Mouse (Mus musculus) cerebellum, adult 9-10 months (tissue): ENCODE data around the gene Fyb2.
A peak's percentile ranks its signal among the peaks of the same experiment; 100 is the strongest.

ENCODE experiments used
- DNase-seq: peaks from one replicate; pipeline ENCODE4 v3.0.0; 2022

Gene Fyb2

GRCm38 (mm10) chr4:104913291-104914129, at the start of gene Fyb2:
Gene Fyb2 (plus strand): TSS chr4:104913456.
- DNase-seq = no peak

- no peak for DNase-seq
Observed at GRCm38 (mm10) chr4:104864397-104864796, 48.9 kb upstream of the Fyb2 start.

GRCm38 (mm10) chr4:104869581-104869980, 43.7 kb upstream of the Fyb2 start:
- no peak for DNase-seq

DNA sequence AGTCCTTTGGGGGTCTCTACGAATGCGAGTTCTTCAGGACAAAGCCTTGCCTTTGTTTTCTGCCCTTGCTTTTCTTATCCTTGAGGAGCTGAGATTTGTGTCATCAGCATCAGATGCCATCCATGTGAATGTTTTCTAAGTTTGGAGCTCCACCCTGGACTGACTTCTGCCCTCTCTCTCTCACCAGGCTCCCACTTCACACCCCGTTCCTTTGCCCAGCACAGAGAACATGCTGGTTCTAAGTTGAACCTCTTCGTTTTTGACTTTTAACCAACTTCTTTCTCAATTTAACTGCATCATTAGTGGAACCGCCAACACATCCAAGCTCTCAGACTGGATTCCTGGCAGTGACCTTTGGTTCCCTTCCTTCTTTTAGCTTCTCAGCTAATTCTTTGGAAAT, 43.1 kb upstream of the Fyb2 start:
- DNase-seq = no peak

DNA sequence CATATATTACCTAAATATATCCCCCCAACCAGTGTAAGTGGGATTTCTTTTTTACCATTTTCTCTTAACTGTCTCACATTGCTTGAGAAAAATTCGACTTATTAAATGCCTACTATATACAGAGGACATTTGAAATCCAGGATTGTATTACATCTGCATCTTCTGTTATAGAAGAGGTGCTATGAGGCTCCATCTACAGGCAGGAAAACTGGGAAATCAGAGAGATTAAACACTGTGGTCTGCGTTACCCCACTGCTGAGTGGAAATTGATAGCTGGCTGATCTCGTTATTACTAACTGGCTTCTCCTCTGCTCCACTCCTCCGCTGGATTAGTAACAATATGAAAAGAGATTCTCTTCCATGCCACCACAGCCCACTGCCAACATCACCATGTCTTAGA, 37.4 kb upstream of the Fyb2 start:
- no peak for DNase-seq

DNA sequence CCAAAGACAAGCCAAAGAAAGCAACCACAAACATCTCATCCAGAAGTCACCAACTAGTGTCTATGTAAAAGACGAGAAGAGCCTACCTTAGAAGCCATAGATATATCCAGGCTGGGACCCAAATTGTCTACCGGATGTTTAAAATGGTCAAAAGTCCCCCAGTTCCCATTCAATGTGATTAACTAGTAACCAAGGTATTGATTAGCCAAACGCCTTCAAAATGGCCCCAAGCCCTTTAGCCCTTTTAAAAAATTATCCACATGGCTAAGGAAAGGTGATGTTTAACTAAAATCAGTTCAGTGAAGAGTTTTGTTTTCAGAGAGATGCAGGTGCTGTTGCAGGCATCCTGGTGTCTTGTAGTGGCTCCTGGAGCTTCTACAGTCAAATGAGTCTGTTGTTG, 36.9 kb upstream of the Fyb2 start, which contains the start of gene C8a:
C8a (minus strand) TSS at position 76 of the 400 bp plus-strand sequence.
- no peak for DNase-seq

DNA sequence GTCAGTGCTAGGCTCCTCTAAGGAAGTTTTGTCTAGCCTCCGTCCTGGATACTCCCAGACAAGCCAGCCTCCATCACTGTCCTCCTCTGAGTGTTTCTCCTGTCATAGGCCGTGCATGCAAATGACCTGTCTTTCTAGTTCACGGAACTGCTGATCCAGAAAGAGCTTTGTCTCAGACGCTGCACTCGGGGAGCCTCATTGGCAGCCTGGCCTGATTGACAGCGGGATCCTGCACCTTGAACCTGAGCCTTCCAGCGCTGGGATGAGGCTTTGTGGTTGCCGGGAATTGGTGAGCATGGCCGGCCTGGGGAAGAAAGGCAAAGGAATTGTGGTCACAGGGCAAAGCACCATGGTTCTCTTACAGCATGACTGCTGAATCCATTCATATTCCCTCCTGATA, 25.8 kb upstream of the Fyb2 start:
- no peak for DNase-seq

DNA sequence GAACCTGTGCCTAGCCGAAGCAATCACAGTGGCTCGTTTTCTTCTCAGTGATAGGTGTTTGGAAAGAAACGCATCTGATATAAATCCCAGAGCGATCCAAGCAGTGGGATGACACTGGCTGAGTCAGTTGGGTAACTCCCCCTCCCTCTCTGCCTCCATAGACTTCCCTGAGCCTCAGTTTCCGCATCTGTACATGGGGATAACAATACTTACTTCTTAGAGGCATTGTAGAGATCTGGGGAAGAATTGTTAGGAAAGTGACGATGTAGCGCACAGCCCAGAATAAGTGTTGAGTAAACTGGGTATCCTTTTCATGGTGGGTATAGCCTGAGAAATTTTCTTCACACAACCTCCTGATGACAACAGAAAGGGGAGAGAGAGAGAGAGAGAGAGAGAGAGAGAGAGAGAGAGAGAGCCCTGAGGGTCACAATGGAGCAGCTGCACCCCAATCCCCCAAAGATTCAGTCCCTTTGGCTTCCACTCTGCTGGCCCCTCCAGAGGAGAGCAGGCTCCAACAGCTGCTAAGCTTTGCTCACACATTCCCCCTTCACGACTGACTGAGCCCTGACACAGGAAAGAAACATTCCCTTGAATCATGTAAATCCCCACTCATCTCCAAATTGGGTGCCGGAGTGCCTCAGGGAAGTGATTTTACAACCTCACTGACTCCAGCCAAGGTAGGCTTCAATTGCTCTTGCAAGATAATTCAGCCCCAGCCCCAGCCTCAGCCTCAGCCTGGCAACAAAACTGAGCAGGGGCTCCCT, 24.6 kb upstream of the Fyb2 start:
- DNase-seq = no peak

DNA sequence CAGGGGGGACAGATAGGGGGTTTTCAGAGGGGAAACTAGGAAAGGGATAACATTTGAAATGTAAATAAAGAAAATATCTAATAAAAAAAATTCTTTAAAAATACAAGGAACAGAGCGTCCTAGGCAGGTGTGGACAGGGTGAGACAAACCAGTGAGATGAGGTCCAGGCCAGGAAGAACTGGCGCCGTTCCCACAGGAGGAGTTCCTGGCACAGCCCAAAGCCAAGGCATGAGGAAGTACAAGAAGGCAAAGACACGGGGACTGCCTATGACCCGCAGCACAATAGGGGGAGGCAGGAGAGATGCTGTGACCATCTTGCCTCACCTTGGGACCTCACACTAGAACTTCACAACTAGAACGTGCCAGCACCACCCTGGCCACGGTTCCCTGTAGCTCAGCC, 21.5 kb upstream of the Fyb2 start:
- peak; percentile 31 for DNase-seq

DNA sequence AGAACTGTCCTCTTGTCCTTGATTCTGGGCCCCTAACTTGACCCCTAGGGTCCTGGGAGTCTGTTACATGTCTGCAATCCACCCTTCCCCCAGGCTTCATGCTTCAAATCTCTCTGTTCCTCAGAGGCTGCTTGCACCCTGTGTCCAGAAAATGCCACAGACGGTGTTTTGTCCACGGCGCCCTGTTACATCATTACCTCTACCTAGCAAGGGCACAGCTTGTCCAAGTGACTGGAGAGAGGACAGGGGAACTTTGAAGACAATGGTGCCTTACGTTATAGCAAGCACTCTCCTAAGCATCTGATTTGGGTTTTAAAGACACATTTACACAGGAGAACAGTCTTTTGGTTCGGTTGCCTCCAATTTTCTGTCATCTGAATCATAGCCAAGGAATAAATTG, 19.7 kb upstream of the Fyb2 start:
- no peak for DNase-seq

GRCm38 (mm10) chr4:104894004-104894734, 19.1 kb upstream of the Fyb2 start:
- peak; percentile 71 for DNase-seq

DNA sequence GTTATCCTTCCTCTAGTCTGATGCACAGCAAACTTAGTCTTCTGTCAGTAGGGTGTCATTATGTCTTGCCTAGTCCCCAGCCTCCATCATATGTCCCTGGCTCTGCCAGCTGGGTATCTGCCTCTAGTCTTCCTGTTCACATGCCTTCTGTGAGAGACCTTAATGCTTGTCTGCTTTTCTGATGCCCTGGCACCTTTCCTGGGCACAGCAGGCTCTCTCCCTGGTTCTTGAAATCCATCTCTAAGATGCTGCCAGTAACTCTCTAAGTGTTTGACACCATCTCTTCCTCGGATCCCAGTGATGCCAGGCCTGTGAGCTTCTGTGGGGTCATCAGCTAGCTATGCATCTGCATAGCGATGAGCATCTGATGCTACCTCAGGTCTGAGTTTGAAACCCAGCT, 10.4 kb upstream of the Fyb2 start:
- DNase-seq = no peak

GRCm38 (mm10) chr4:104905049-104905448, 8.2 kb upstream of the Fyb2 start:
- no peak for DNase-seq

DNA sequence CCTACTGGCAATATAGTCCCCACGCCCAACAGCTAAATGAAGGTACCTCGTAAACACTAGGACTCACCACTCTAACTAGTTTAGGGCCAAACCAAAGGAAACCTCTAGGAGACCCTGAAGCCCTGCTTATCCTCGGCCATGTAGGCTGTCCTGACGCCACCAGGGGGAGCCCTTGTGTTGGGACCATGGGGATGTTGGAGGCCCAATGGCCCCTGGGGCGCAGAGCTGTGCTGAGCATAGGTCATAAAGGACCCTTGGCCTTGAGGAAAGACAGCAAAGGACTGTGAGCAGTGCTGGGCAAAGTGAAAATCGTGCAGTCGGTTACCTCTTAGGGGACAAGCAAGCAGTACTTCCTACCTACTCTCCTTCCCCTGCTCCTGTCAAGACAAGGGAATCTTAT, 1.6 kb upstream of the Fyb2 start:
- peak; percentile 44 for DNase-seq

GRCm38 (mm10) chr4:104914711-104915247, 1.5 kb downstream of the Fyb2 start:
- DNase-seq = no peak

- no peak for DNase-seq
Observed at GRCm38 (mm10) chr4:104918017-104918416, 4.8 kb downstream of the Fyb2 start.

- DNase-seq = no peak
Observed at GRCm38 (mm10) chr4:104925383-104925782, 12.1 kb downstream of the Fyb2 start.

DNA sequence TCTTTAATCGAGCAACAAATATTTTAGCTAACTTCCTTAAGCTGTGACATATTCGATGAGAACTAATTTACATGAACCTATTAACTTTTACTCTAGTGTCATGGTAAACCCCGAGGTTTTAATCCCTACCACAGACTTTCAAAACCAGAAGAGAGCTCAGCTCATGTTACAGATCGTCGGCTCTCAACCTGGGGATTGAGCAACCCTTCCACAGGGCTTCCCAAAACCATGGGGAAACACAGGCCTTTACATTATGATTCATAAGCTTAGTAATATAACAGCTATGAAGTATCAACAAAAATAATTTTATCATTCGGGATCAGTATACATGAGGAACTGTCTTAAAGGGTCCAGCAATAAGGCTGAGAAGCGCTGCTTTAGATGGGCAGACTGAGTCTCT, 15.9 kb downstream of the Fyb2 start:
- no peak for DNase-seq

- DNase-seq = no peak
Observed at GRCm38 (mm10) chr4:104933620-104934019, 20.4 kb downstream of the Fyb2 start.

DNA sequence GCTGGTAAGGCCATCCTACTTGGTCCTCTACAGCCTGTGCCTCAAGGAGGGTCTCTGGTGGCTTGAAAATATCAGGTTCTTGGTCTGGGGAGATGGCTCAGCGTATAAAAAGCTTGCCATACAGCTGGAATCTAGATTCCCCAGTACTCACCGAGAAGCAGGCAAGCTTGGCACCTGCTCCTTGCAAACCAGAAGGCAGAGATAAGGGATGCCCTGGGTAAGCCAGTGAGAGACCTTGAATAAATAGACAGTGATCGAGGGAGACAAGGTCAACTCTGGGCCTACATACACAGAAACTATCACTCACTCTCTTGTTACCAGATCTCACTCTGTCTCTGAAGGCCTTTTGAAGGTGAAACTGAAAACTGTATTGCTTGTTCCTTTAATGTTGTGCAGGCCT, 21.7 kb downstream of the Fyb2 start:
- no peak for DNase-seq

GRCm38 (mm10) chr4:104935436-104935835, 22.2 kb downstream of the Fyb2 start:
- no peak for DNase-seq

- no peak for DNase-seq
Observed at GRCm38 (mm10) chr4:104936011-104936410, 22.8 kb downstream of the Fyb2 start.

DNA sequence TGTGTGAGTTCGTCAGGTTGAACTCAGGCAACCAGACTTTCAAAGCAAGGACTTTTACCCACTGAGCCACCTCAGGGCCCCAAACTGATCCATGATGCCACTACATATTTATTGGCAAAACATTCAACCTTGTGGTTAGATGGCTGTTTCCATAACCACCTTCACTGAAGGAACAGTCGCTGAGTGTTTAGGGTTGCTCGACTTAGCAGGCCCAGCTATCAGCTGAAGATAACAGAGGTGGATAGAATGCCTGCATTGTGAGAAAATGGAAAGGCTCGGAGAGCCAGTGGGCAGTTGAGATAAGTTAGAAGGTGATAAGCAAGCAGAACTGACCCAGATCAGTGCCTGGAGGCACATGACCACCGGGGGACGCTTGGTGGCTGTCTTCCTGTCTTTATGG, 26.3 kb downstream of the Fyb2 start:
- no peak for DNase-seq
